Mouse (Mus musculus): ENCODE measurements around the gene Cmip. TPM values are rescaled to one million over a fixed set of nuclear protein-coding genes. Genes with fewer than 3 reads are reported as not detected.

The Cmip gene
- total and polyA plus RNA-seq, 3 experiments = 17.0 to 71.8 TPM; not detected in 1

DNA sequence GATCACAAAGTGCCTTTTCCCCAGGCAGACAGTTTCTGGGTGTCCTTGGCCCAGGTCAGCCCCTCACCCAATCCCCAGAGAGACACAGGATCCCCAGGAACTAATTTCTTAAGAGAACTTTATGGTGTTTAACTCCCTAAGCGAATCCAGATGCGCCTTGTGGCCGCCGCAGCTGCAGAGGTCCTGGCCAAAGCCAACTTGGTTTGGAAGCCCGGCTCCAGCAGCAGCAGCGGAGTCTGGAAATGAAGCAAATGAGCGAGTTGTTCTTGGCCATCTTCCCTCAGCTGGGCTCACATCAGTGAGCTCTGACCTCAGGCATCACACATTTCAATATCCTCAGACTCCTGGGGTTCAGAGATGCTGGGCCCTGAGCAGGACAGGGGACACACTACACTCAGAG lies 33.6 kb downstream of the Cmip start:
- no peaks in the 10 kb centered on the region for H3K27me3 ChIP-seq (ENCODE audit: control insufficient read depth in 1 of 2, insufficient read depth in 2 of 2, low read length in 2 of 2)
- peaks cover 45% of the 10 kb centered on the region for H3K79me2 ChIP-seq (ENCODE audit: control insufficient read depth, insufficient read depth, low read length, poor library complexity)
- no peaks in the 10 kb centered on the region for H3K9me3 ChIP-seq (replicated peaks; ENCODE audit: insufficient read depth, low read length)
- peaks cover 0 to 5% of the 10 kb centered on the region in 2 experiments; a peak in 1 of 4 replicates for H3K36me3 ChIP-seq (ENCODE audit: control insufficient read depth in 1 of 2, insufficient read depth in 2 of 2, low read length in 2 of 2)
- DNase-seq (ENCODE audit: low read depth, low spot score) = no peak
- H3K4me1 ChIP-seq (ENCODE audit: control insufficient read depth in 1 of 2, insufficient read depth in 2 of 2, low read length in 2 of 2) = no peaks in the 10 kb centered on the region
- H3K4me3 ChIP-seq (ENCODE audit: control insufficient read depth in 1 of 2, insufficient read depth in 1 of 2, low read depth in 2 of 2, low read length in 2 of 2) = no peak overlapping the region
- TF ChIP-seq TBP (IDR thresholded peaks at IDR 0.05; ENCODE audit: low read depth, low read length) (no peak), JUND (IDR thresholded peaks at IDR 0.05; ENCODE audit: low read depth, low read length) (no peak), SIN3A (IDR thresholded peaks at IDR 0.05; ENCODE audit: low read length) (no peak), SMC3 (IDR thresholded peaks at IDR 0.05; ENCODE audit: low read depth, low read length) (no peak), ZKSCAN1 (IDR thresholded peaks at IDR 0.05; ENCODE audit: low read depth, low read length) (no peak), RCOR1 (IDR thresholded peaks at IDR 0.05; ENCODE audit: low read depth, low read length) (no peak), ZNF384 (IDR thresholded peaks at IDR 0.05; ENCODE audit: low read depth, low read length) (no peak), MEF2A (IDR thresholded peaks at IDR 0.05; ENCODE audit: extremely low read depth, insufficient replicate concordance, low read depth, low read length, poor library complexity, severe bottlenecking) (no peak), RAD21 (IDR thresholded peaks at IDR 0.05; ENCODE audit: low read depth, low read length) (no peak), TCF12 (IDR thresholded peaks at IDR 0.05; ENCODE audit: low read depth, low read length) (no peak), MAFK (IDR thresholded peaks at IDR 0.05; ENCODE audit: borderline replicate concordance, low read depth, low read length) (no peak), ZMIZ1 (IDR thresholded peaks at IDR 0.05; ENCODE audit: low read depth, low read length) (no peak), ETS1 (IDR thresholded peaks at IDR 0.05; ENCODE audit: low read depth, low read length) (no peak), ZC3H11A (IDR thresholded peaks at IDR 0.05; ENCODE audit: low read depth, low read length) (no peak), UBTF (IDR thresholded peaks at IDR 0.05; ENCODE audit: borderline replicate concordance, insufficient read depth, low read depth, low read length) (no peak), NRF1 (IDR thresholded peaks at IDR 0.05; ENCODE audit: insufficient read depth, low read depth, low read length, poor library complexity, severe bottlenecking) (no peak)
- no peak overlapping the region for H3K27ac ChIP-seq (ENCODE audit: control insufficient read depth, low read depth, low read length)
- no peak overlapping the region for H3K9ac ChIP-seq (ENCODE audit: control insufficient read depth, low read depth, low read length, poor library complexity, severe bottlenecking)

DNA sequence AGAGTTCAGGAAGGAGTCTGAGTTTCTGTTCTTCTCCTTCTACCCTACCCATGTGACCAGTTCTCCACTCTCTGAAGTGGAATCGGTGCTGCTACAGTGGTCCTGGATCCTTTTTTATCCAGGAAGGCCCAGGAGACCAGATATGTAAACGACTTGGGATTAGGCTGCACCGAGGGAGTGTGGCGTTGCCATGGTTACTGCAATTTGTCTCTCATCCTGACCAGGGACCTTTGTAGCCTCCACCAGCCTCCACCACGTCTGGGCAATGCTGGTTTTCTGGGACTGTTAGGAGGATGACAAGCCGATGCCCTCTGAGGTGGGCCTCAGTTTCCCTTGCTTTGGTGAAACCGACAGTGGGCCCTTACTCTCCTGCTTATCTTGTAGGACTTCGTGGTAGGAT lies 35.4 kb downstream of the Cmip start:
- Histone ChIP-seq H3K79me2 (ENCODE audit: control insufficient read depth, insufficient read depth, low read length, poor library complexity) (peaks cover 36% of the 10 kb centered on the region), H3K4me3 (ENCODE audit: control insufficient read depth in 1 of 2, insufficient read depth in 1 of 2, low read depth in 2 of 2, low read length in 2 of 2) (no peak overlapping the region), H3K36me3 (ENCODE audit: control insufficient read depth in 1 of 2, insufficient read depth in 2 of 2, low read length in 2 of 2) (peaks cover 1 to 13% of the 10 kb centered on the region in 2 experiments; a peak in 3 of 4 replicates), H3K9ac (ENCODE audit: control insufficient read depth, low read depth, low read length, poor library complexity, severe bottlenecking) (no peak overlapping the region), H3K9me3 (replicated peaks; ENCODE audit: insufficient read depth, low read length) (no peaks in the 10 kb centered on the region), H3K27me3 (ENCODE audit: control insufficient read depth in 1 of 2, insufficient read depth in 2 of 2, low read length in 2 of 2) (no peaks in the 10 kb centered on the region), H3K4me1 (ENCODE audit: control insufficient read depth in 1 of 2, insufficient read depth in 2 of 2, low read length in 2 of 2) (peaks cover 3 to 16% of the 10 kb centered on the region in 2 experiments), H3K27ac (ENCODE audit: control insufficient read depth, low read depth, low read length) (no peak overlapping the region)
- TF ChIP-seq CHD1 (IDR thresholded peaks at IDR 0.05; ENCODE audit: low read depth, low read length) (no peak), ZKSCAN1 (IDR thresholded peaks at IDR 0.05; ENCODE audit: low read depth, low read length) (no peak), E2F4 (IDR thresholded peaks at IDR 0.05; ENCODE audit: borderline replicate concordance, low read depth, low read length) (no peak), BHLHE40 (IDR thresholded peaks at IDR 0.05; ENCODE audit: borderline replicate concordance, low read depth, low read length) (no peak), RCOR1 (IDR thresholded peaks at IDR 0.05; ENCODE audit: low read depth, low read length) (no peak), CHD2 (IDR thresholded peaks at IDR 0.05; ENCODE audit: low read length) (no peak), GABPA (IDR thresholded peaks at IDR 0.05; ENCODE audit: low read depth, low read length) (no peak), MAX (IDR thresholded peaks at IDR 0.05; ENCODE audit: low read length) (no peak), KAT2A (conservative IDR thresholded peaks at IDR 0.05; ENCODE audit: low read depth, low read length) (no peak), NELFE (IDR thresholded peaks at IDR 0.05; ENCODE audit: low read depth, low read length) (no peak), USF1 (IDR thresholded peaks at IDR 0.05; ENCODE audit: low read depth, low read length) (no peak), TCF12 (IDR thresholded peaks at IDR 0.05; ENCODE audit: low read depth, low read length) (no peak), HCFC1 (IDR thresholded peaks at IDR 0.05; ENCODE audit: low read depth, low read length) (no peak), POLR2AphosphoS2 (IDR thresholded peaks at IDR 0.05; ENCODE audit: low read length) (no peak), MAZ (IDR thresholded peaks at IDR 0.05; ENCODE audit: low read depth, low read length) (no peak)
- DNase-seq (ENCODE audit: low read depth, low spot score) = no peak

All from MEL (cell line).